In the genomic region with DNA sequence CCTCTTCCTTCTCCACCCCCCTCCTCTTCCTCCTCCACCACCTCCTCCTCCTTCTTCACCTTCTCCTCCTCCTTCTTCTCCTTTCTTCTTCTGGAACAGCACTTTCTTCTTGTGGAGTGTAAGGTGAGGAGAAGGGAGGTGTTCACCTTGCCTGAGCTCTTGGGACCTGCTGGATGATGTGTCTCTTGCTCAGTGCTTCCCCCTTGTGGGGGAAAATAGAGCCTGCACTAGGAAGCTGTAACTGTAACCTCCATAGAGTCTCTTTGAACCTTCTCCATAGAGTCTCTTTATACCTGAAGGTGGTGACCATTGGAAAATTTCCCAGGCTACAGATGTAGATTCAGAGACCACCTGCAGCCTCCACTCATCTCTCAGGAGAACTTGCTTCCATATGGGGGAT, we compare ENCODE assay signal across 14 mouse cellular contexts. TPM values are rescaled to one million over a fixed set of nuclear protein-coding genes. Genes with fewer than 3 reads are reported as not detected.
DNase-seq lines count a peak whose midpoint lies in the region; ATAC-seq and TF ChIP-seq lines count a peak whose summit lies in the region.
"Had no signal": no experiment of that assay in that cellular context is flagged by ENCODE, and none has a peak within 500 bp of the region (broad histone marks: within the 10 kb centered on the region; RNA-seq: fewer than 3 reads in every experiment).

No protein-coding gene starts in this region.

- no peak for TF ChIP-seq EP300 in MEL (IDR thresholded peaks at IDR 0.05; ENCODE audit: low read depth in 1 of 2, low read length in 2 of 2)
- no peak for TF ChIP-seq EP300 in liver, embryonic 14.5 days (IDR thresholded peaks at IDR 0.05; ENCODE audit: low read depth)

- TF ChIP-seq CTCF in hindbrain, postnatal 0 days (IDR thresholded peaks at IDR 0.05; ENCODE audit: low read depth) = peak; percentile 33; the same call in 1 of the 2 replicates
- TF ChIP-seq CTCF in MEL (IDR thresholded peaks at IDR 0.05 in 2 of 3, conservative IDR thresholded peaks at IDR 0.05 in 1 of 3; ENCODE audit: control insufficient read depth in 1 of 3, insufficient read depth in 1 of 3, low read depth in 2 of 3, low read length in 3 of 3, poor library complexity in 1 of 3, severe bottlenecking in 1 of 3) = peak; percentile 45 to 58 (median 47); a peak in 5 of 6 replicates
- TF ChIP-seq CTCF in liver, embryonic 14.5 days (IDR thresholded peaks at IDR 0.05; ENCODE audit: low read depth) = peak; percentile 71

- H3K27me3 ChIP-seq in hindbrain, postnatal 0 days (ENCODE audit: insufficient read depth, low read length) = no peaks in the 10 kb centered on the region
- H3K27me3 ChIP-seq in hindbrain, embryonic 14.5 days (ENCODE audit: control insufficient read depth, insufficient read depth, low read length) = no peaks in the 10 kb centered on the region
- H3K27me3 ChIP-seq in MEL (ENCODE audit: control insufficient read depth in 1 of 2, insufficient read depth in 2 of 2, low read length in 2 of 2) = no peaks in the 10 kb centered on the region
- H3K27me3 ChIP-seq in liver, embryonic 14.5 days (ENCODE audit: control insufficient read depth, insufficient read depth, low read length) = no peaks in the 10 kb centered on the region
- H3K27me3 ChIP-seq: hindbrain, embryonic 15.5 days; stomach, embryonic 15.5 days had no signal

- TF ChIP-seq POLR2A in MEL (IDR thresholded peaks at IDR 0.05; ENCODE audit: control insufficient read depth in 1 of 2, insufficient read depth in 1 of 2, low read depth in 1 of 2, low read length in 2 of 2, poor library complexity in 1 of 2) = no peak

- peak; percentile 21 for TF ChIP-seq RAD21 in MEL (IDR thresholded peaks at IDR 0.05; ENCODE audit: low read depth, low read length)

- H3K9ac ChIP-seq in hindbrain, postnatal 0 days (replicated peaks; ENCODE audit: low read length) = no peak overlapping the region
- no peak overlapping the region for H3K9ac ChIP-seq in hindbrain, embryonic 14.5 days
- no peak overlapping the region for H3K9ac ChIP-seq in MEL (ENCODE audit: control insufficient read depth, low read depth, low read length, poor library complexity, severe bottlenecking)
- no peak overlapping the region for H3K9ac ChIP-seq in liver, embryonic 14.5 days (replicated peaks)
- H3K9ac ChIP-seq: hindbrain, embryonic 15.5 days; stomach, embryonic 15.5 days had no signal

- no peak for DNase-seq in hindbrain, postnatal 0 days (ENCODE audit: low spot score)
- no peak for DNase-seq in hindbrain, embryonic 14.5 days (ENCODE audit: low spot score)
- DNase-seq in retina, embryonic 14.5 days (ENCODE audit: low spot score) = peak; percentile 23
- no peak for DNase-seq in retina, postnatal 1 day
- peak; percentile 37 for DNase-seq in MEL (ENCODE audit: low read depth, low spot score)
- peak in 1 of 3 experiments; percentile 2 for DNase-seq in liver, embryonic 14.5 days (ENCODE audit: low read depth in 3 of 3, low spot score in 3 of 3)
- DNase-seq in embryo, embryonic 9.5 days (ENCODE audit: extremely low spot score) = no peak

- no peak overlapping the region for H3K4me2 ChIP-seq in hindbrain, postnatal 0 days (ENCODE audit: low read depth, low read length)
- no peak overlapping the region for H3K4me2 ChIP-seq in hindbrain, embryonic 14.5 days (replicated peaks)
- H3K4me2 ChIP-seq in liver, embryonic 14.5 days (ENCODE audit: low read depth) = no peak overlapping the region
- H3K4me2 ChIP-seq: hindbrain, embryonic 15.5 days; stomach, embryonic 15.5 days had no signal

- H3K9me3 ChIP-seq in hindbrain, postnatal 0 days (ENCODE audit: low read length) = no peaks in the 10 kb centered on the region
- H3K9me3 ChIP-seq in hindbrain, embryonic 14.5 days (ENCODE audit: control insufficient read depth, low read length) = peaks cover 5% of the 10 kb centered on the region; the same call in 1 of the 2 replicates
- no peaks in the 10 kb centered on the region for H3K9me3 ChIP-seq in MEL (replicated peaks; ENCODE audit: insufficient read depth, low read length)
- no peaks in the 10 kb centered on the region for H3K9me3 ChIP-seq in liver, embryonic 14.5 days (ENCODE audit: control insufficient read depth, low read length)
- H3K9me3 ChIP-seq: hindbrain, embryonic 15.5 days; stomach, embryonic 15.5 days had no signal

- H3K4me1 ChIP-seq in hindbrain, postnatal 0 days (ENCODE audit: insufficient read depth, low read length) = no peaks in the 10 kb centered on the region; the same call in 1 of the 2 replicates
- no peaks in the 10 kb centered on the region for H3K4me1 ChIP-seq in hindbrain, embryonic 14.5 days (replicated peaks; ENCODE audit: control insufficient read depth, insufficient read depth, low read length)
- no peaks in the 10 kb centered on the region for H3K4me1 ChIP-seq in MEL (ENCODE audit: control insufficient read depth in 1 of 2, insufficient read depth in 2 of 2, low read length in 2 of 2)
- no peaks in the 10 kb centered on the region for H3K4me1 ChIP-seq in liver, embryonic 14.5 days (replicated peaks; ENCODE audit: control insufficient read depth in 2 of 2, insufficient read depth in 2 of 2, low read length in 1 of 2)
- H3K4me1 ChIP-seq: hindbrain, embryonic 15.5 days; stomach, embryonic 15.5 days had no signal

- no peak overlapping the region for H3K4me3 ChIP-seq in hindbrain, postnatal 0 days (ENCODE audit: low read length)
- no peak overlapping the region for H3K4me3 ChIP-seq in hindbrain, embryonic 14.5 days (replicated peaks; ENCODE audit: low read length)
- H3K4me3 ChIP-seq in MEL (ENCODE audit: control insufficient read depth in 1 of 2, insufficient read depth in 1 of 2, low read depth in 2 of 2, low read length in 2 of 2) = no peak overlapping the region
- no peak overlapping the region for H3K4me3 ChIP-seq in liver, embryonic 14.5 days (ENCODE audit: insufficient read depth in 1 of 2, low read depth in 2 of 2, low read length in 2 of 2)
- H3K4me3 ChIP-seq: hindbrain, embryonic 15.5 days; stomach, embryonic 15.5 days had no signal

- H3K79me2 ChIP-seq in MEL (ENCODE audit: control insufficient read depth, insufficient read depth, low read length, poor library complexity) = no peaks in the 10 kb centered on the region

- no peaks in the 10 kb centered on the region; the same call in 1 of the 2 replicates for H3K36me3 ChIP-seq in hindbrain, postnatal 0 days (ENCODE audit: insufficient read depth, low read length)
- H3K36me3 ChIP-seq in hindbrain, embryonic 14.5 days (replicated peaks; ENCODE audit: control insufficient read depth, insufficient read depth) = no peaks in the 10 kb centered on the region
- H3K36me3 ChIP-seq in MEL (ENCODE audit: control insufficient read depth in 1 of 2, insufficient read depth in 2 of 2, low read length in 2 of 2) = no peaks in the 10 kb centered on the region
- H3K36me3 ChIP-seq in liver, embryonic 14.5 days (replicated peaks; ENCODE audit: control insufficient read depth, insufficient read depth, low read depth) = no peaks in the 10 kb centered on the region
- H3K36me3 ChIP-seq: hindbrain, embryonic 15.5 days; stomach, embryonic 15.5 days had no signal

- no peak for ATAC-seq in hindbrain, postnatal 0 days
- ATAC-seq in hindbrain, embryonic 14.5 days (ENCODE audit: low FRiP score) = no peak
- ATAC-seq in liver, embryonic 14.5 days (ENCODE audit: insufficient read depth) = no peak
- ATAC-seq in cerebellum, adult (ENCODE audit: insufficient number of reproducible peaks, low FRiP score, low TSS enrichment) = no peak

- H3K27ac ChIP-seq in hindbrain, postnatal 0 days = no peak overlapping the region
- no peak overlapping the region for H3K27ac ChIP-seq in hindbrain, embryonic 14.5 days
- no peak overlapping the region for H3K27ac ChIP-seq in MEL (ENCODE audit: control insufficient read depth, low read depth, low read length)
- no peak overlapping the region for H3K27ac ChIP-seq in liver, embryonic 14.5 days
- H3K27ac ChIP-seq: hindbrain, embryonic 15.5 days; stomach, embryonic 15.5 days had no signal

TF ChIP-seq in MEL, 35 proteins besides CTCF, POLR2A, EP300 and RAD21:
- TF ChIP-seq BHLHE40 (IDR thresholded peaks at IDR 0.05; ENCODE audit: borderline replicate concordance, low read depth, low read length) (no peak), SMC3 (IDR thresholded peaks at IDR 0.05; ENCODE audit: low read depth, low read length) (peak; percentile 63), MXI1 (IDR thresholded peaks at IDR 0.05; ENCODE audit: low read depth, low read length) (no peak), CHD1 (IDR thresholded peaks at IDR 0.05; ENCODE audit: low read depth, low read length) (no peak)

RNA-seq across cellular contexts. Expression of a gene that starts 59.5 kb away (rescaled TPM):
- total RNA-seq in hindbrain, postnatal 0 days (2014; rRNA removed) = not detected in 2 replicates
- polyA plus RNA-seq in hindbrain, postnatal 0 days (2015; fragmentation: Nextera tagmentation; extraction: Ambion mirVana) = not detected in 2 replicates
- not detected in 2 replicates for polyA plus RNA-seq in hindbrain, embryonic 14.5 days (2014; fragmentation: Nextera tagmentation; extraction: Ambion mirVana)
- total RNA-seq in MEL (2012; rRNA removed) = not detected in 2 replicates
- polyA plus RNA-seq in MEL (2012; ENCODE audit: insufficient read depth in 1 of 2, insufficient read length in 2 of 2, low read depth in 1 of 2, low replicate concordance in 2 of 2, missing spikeins in 1 of 2) = not detected
- polyA plus RNA-seq in liver, embryonic 14.5 days (2012; rRNA removed) = not detected in 2 replicates
- polyA plus RNA-seq in liver, embryonic 14.5 days (2014; fragmentation: Nextera tagmentation; extraction: Ambion mirVana) = 0.11 TPM in 1 of 2 replicates, not detected in the other
- total RNA-seq: layer of hippocampus, adult 18-20 months; megakaryocyte, adult 5-6 weeks had no signal
- polyA plus RNA-seq: embryonic facial prominence, embryonic 14.5 days; hindbrain, embryonic 15.5 days; limb, embryonic 11.5 days; stomach, embryonic 15.5 days had no signal

Comparison
In these comparisons a context has a peak if more than half of its experiments do, and no peak if none do; other contexts are left out.
1. DNase-seq: peak in retina, embryonic 14.5 days (single experiment) and MEL (single experiment); none in hindbrain, postnatal 0 days (single experiment), hindbrain, embryonic 14.5 days (single experiment), retina, postnatal 1 day (single experiment) and embryo, embryonic 9.5 days (single experiment).
2. Peak in every context shown above with its lines, with median percentiles within 50 percentile points of each other: CTCF ChIP-seq.